Mouse (Mus musculus): ENCODE measurements around the gene Ahctf1. TPM values are rescaled to one million over a fixed set of nuclear protein-coding genes. Genes with fewer than 3 reads are reported as not detected.
"Not testable (repeated sequence)": the region's sequence is repeated elsewhere in the genome, so short reads cannot be mapped to it uniquely, and the experiment has no call there.

Gene Ahctf1
- polyA plus RNA-seq, 1 experiment from 2014 or later: 14.7 TPM

GRCm38 (mm10) chr1:179743593-179744193 lies 59.8 kb downstream of the Ahctf1 start:
- H3K9me3 ChIP-seq: no peaks in the 10 kb centered on the region
- H3K27me3 ChIP-seq (replicated peaks): no peaks in the 10 kb centered on the region
- H3K27ac ChIP-seq (replicated peaks): no peak overlapping the region
- H3K4me3 ChIP-seq: no peak overlapping the region
- H3K9ac ChIP-seq: no peak overlapping the region
- 69% methylated on average over 4 of the region's 4 CpGs for WGBS
- H3K4me2 ChIP-seq: no peak overlapping the region
- ATAC-seq (ENCODE audit: extremely low read depth, insufficient number of reproducible peaks, low FRiP score, low TSS enrichment): no peak
- peaks cover 53% of the 10 kb centered on the region for H3K36me3 ChIP-seq
- H3K4me1 ChIP-seq: no peaks in the 10 kb centered on the region

- no peaks in the 10 kb centered on the region for H3K4me1 ChIP-seq
Observed at GRCm38 (mm10) chr1:179736483-179736882, 67.0 kb downstream of the Ahctf1 start.

GRCm38 (mm10) chr1:179734500-179735474 lies 68.7 kb downstream of the Ahctf1 start:
- no peaks in the 10 kb centered on the region for H3K27me3 ChIP-seq (replicated peaks)
- H3K4me3 ChIP-seq: peak overlapping the region; percentile 5; the same call in 1 of the 2 replicates
- no peaks in the 10 kb centered on the region for H3K9me3 ChIP-seq
- no peak overlapping the region for H3K9ac ChIP-seq
- no peaks in the 10 kb centered on the region for H3K4me1 ChIP-seq
- no peak for ATAC-seq (ENCODE audit: extremely low read depth, insufficient number of reproducible peaks, low FRiP score, low TSS enrichment)
- H3K36me3 ChIP-seq: no peaks in the 10 kb centered on the region
- 28% methylated on average over 15 of the region's 15 CpGs for WGBS
- H3K27ac ChIP-seq (replicated peaks): no peak overlapping the region
- peak overlapping the region; percentile 40 for H3K4me2 ChIP-seq

More at GRCm38 (mm10) chr1:179736483-179736882, 67.0 kb downstream of the Ahctf1 start:
- Histone ChIP-seq H3K4me3 (no peak overlapping the region), H3K27me3 (replicated peaks) (no peaks in the 10 kb centered on the region), H3K4me2 (no peak overlapping the region), H3K9ac (no peak overlapping the region), H3K9me3 (no peaks in the 10 kb centered on the region), H3K27ac (replicated peaks) (no peak overlapping the region), H3K36me3 (no peaks in the 10 kb centered on the region)
- no peak for ATAC-seq (ENCODE audit: extremely low read depth, insufficient number of reproducible peaks, low FRiP score, low TSS enrichment)
- WGBS: 81% methylated on average over 3 of the region's 3 CpGs

- 64% methylated on average over 3 of the region's 3 CpGs for WGBS
- Histone ChIP-seq H3K4me3 (no peak overlapping the region), H3K9ac (no peak overlapping the region), H3K9me3 (no peaks in the 10 kb centered on the region), H3K4me1 (no peaks in the 10 kb centered on the region), H3K27me3 (replicated peaks) (no peaks in the 10 kb centered on the region), H3K27ac (replicated peaks) (no peak overlapping the region), H3K4me2 (no peak overlapping the region), H3K36me3 (no peaks in the 10 kb centered on the region)
- no peak for ATAC-seq (ENCODE audit: extremely low read depth, insufficient number of reproducible peaks, low FRiP score, low TSS enrichment)
Observed at GRCm38 (mm10) chr1:179731391-179731790, 72.1 kb downstream of the Ahctf1 start.

GRCm38 (mm10) chr1:179728661-179729060 lies 74.8 kb downstream of the Ahctf1 start:
- Histone ChIP-seq H3K27ac (replicated peaks) (no peak overlapping the region), H3K4me2 (no peak overlapping the region), H3K27me3 (replicated peaks) (no peaks in the 10 kb centered on the region), H3K9me3 (no peaks in the 10 kb centered on the region), H3K36me3 (no peaks in the 10 kb centered on the region), H3K4me1 (no peaks in the 10 kb centered on the region), H3K4me3 (no peak overlapping the region), H3K9ac (no peak overlapping the region)
- 84% methylated on average over 10 of the region's 10 CpGs for WGBS
- ATAC-seq (ENCODE audit: extremely low read depth, insufficient number of reproducible peaks, low FRiP score, low TSS enrichment): no peak

GRCm38 (mm10) chr1:179722811-179723469 lies 80.5 kb downstream of the Ahctf1 start:
- WGBS: 73% methylated on average over 8 of the region's 8 CpGs
- Histone ChIP-seq H3K9me3 (no peaks in the 10 kb centered on the region), H3K4me1 (0 out of 2 replicates have a peak, but pooled peaks cover 6% of the 10 kb centered on the region), H3K9ac (no peak overlapping the region), H3K4me2 (no peak overlapping the region), H3K36me3 (no peaks in the 10 kb centered on the region), H3K27me3 (replicated peaks) (no peaks in the 10 kb centered on the region), H3K27ac (replicated peaks) (no peak overlapping the region), H3K4me3 (no peak overlapping the region)
- ATAC-seq (ENCODE audit: extremely low read depth, insufficient number of reproducible peaks, low FRiP score, low TSS enrichment): no peak

GRCm38 (mm10) chr1:179715786-179716185 lies 87.7 kb downstream of the Ahctf1 start:
- H3K4me2 ChIP-seq: no peak overlapping the region
- H3K9ac ChIP-seq: no peak overlapping the region
- 76% methylated on average over 4 of the region's 4 CpGs for WGBS
- H3K36me3 ChIP-seq: no peaks in the 10 kb centered on the region
- H3K27me3 ChIP-seq (replicated peaks): no peaks in the 10 kb centered on the region
- ATAC-seq (ENCODE audit: extremely low read depth, insufficient number of reproducible peaks, low FRiP score, low TSS enrichment): no peak
- no peak overlapping the region for H3K27ac ChIP-seq (replicated peaks)
- no peak overlapping the region for H3K4me3 ChIP-seq
- no peaks in the 10 kb centered on the region for H3K9me3 ChIP-seq
- H3K4me1 ChIP-seq: no peaks in the 10 kb centered on the region

- H3K4me2 ChIP-seq; H3K9me3 ChIP-seq; H3K4me3 ChIP-seq; ATAC-seq (ENCODE audit: extremely low read depth, insufficient number of reproducible peaks, low FRiP score, low TSS enrichment); H3K27me3 ChIP-seq (replicated peaks); H3K36me3 ChIP-seq; H3K27ac ChIP-seq (replicated peaks); H3K4me1 ChIP-seq; H3K9ac ChIP-seq: not testable (repeated sequence)
- 66% methylated on average over 2 of the region's 4 CpGs for WGBS
Observed at GRCm38 (mm10) chr1:179715289-179715688, 88.2 kb downstream of the Ahctf1 start.

GRCm38 (mm10) chr1:179713367-179713766 lies 90.1 kb downstream of the Ahctf1 start:
- no peaks in the 10 kb centered on the region for H3K9me3 ChIP-seq
- H3K27ac ChIP-seq (replicated peaks): no peak overlapping the region
- no peak overlapping the region for H3K9ac ChIP-seq
- ATAC-seq (ENCODE audit: extremely low read depth, insufficient number of reproducible peaks, low FRiP score, low TSS enrichment): no peak
- H3K36me3 ChIP-seq: no peaks in the 10 kb centered on the region
- H3K4me2 ChIP-seq: no peak overlapping the region
- peaks cover 8% of the 10 kb centered on the region for H3K4me1 ChIP-seq
- no peaks in the 10 kb centered on the region for H3K27me3 ChIP-seq (replicated peaks)
- 80% methylated on average over 3 of the region's 3 CpGs for WGBS
- no peak overlapping the region for H3K4me3 ChIP-seq

- no peaks in the 10 kb centered on the region for H3K27me3 ChIP-seq (replicated peaks)
- 73% methylated on average over 7 of the region's 7 CpGs for WGBS
- no peak overlapping the region for H3K27ac ChIP-seq (replicated peaks)
- H3K36me3 ChIP-seq: no peaks in the 10 kb centered on the region
- ATAC-seq (ENCODE audit: extremely low read depth, insufficient number of reproducible peaks, low FRiP score, low TSS enrichment): no peak
- peaks cover 8% of the 10 kb centered on the region for H3K4me1 ChIP-seq
- H3K4me3 ChIP-seq: no peak overlapping the region
- H3K9ac ChIP-seq: no peak overlapping the region
- H3K4me2 ChIP-seq: no peak overlapping the region
- H3K9me3 ChIP-seq: no peaks in the 10 kb centered on the region
Observed at GRCm38 (mm10) chr1:179712658-179713057, 90.8 kb downstream of the Ahctf1 start.

- Histone ChIP-seq H3K4me1 (peaks cover 8% of the 10 kb centered on the region), H3K27ac (replicated peaks) (no peak overlapping the region), H3K4me2 (no peak overlapping the region), H3K36me3 (no peaks in the 10 kb centered on the region), H3K9me3 (no peaks in the 10 kb centered on the region), H3K4me3 (no peak overlapping the region), H3K27me3 (replicated peaks) (no peaks in the 10 kb centered on the region), H3K9ac (no peak overlapping the region)
- no peak for ATAC-seq (ENCODE audit: extremely low read depth, insufficient number of reproducible peaks, low FRiP score, low TSS enrichment)
- WGBS: 71% methylated on average over 5 of the region's 5 CpGs
Observed at GRCm38 (mm10) chr1:179710739-179711138, 92.7 kb downstream of the Ahctf1 start.
